Mouse (Mus musculus) hematopoietic stem cell, adult 5-6 weeks (primary cell): Measurements from ENCODE around the gene Zmynd10. TPM values are rescaled to one million over a fixed set of nuclear protein-coding genes. Genes with fewer than 3 reads are reported as not detected.

Source experiments
- ATAC-seq, 2 experiments: fragments of 125-278 bp in 1 of 2; replicated peaks in 1 of 2; 2 replicates each; pipeline ENCODE4 v1.8.0; 2016 to 2017; ENCODE audit warnings: inconsistent platforms in 2 of 2, mild to moderate bottlenecking in 2 of 2, moderate number of reproducible peaks in 2 of 2, low read depth in 1 of 2, moderate TSS enrichment in 1 of 2; ENCODE audit not compliant: low FRiP score in 2 of 2, poor library complexity in 2 of 2, severe bottlenecking in 2 of 2, insufficient read depth in 1 of 2, low TSS enrichment in 1 of 2
- total RNA-seq: library from RNA; stranded (forward); fragments of 172-1452, 232-1000 nt; gene quantifications from 2 replicates; pipeline ENCODE4 v1.2.3, GENCODE M21; 2017

The Zmynd10 gene
- not detected in 2 replicates for total RNA-seq

DNA sequence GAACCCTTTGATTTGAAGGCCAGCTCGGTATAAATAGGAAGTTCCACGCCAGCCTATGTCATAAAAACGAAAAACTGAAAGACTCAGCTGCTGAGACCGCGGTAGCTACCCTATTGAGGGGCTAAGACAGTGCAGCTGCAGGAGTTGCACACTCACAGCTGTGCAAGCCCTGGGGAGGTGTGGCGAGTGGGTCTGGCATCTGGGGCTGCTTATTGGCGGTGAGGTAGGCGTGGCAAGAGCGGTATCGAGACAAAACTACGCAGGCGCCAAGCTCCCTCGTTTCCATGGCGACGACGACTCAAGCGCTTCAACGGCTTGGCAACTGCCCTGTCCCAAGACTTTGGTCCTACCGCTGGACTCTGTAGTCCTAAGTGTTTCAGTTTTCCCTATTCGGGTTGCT is at the start of gene Zmynd10:
TSS of gene Zmynd10 (plus strand) at position 273 of the 400 bp plus-strand sequence.
- ATAC-seq = peak; percentile 52 to 64

DNA sequence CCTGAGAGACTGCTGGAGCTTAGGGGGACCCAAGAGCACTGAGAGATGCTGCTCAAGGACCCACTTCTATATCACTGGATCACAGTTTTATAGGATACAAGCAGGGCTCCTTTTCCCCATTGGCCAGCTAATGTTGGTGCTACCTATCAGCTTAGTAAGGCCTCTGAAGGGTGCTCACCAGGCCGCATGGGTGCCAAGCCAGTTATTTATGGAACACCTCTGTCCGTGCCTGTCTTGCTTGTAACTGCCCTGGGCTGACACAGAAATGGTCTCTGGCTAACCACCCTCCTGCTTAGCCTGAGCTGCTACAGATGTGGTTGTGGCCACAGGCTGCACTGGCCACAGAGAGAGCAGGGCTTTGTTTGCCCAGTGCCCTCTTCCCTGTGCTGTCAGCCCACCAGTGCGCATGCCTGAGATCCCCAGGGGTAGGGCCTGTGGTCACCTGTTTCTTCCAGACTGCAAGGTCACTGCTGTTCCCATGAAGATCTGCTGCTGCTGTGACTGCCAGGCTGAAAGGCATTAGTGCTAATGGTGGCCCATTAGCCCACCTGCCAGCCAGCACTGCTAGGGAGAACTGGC is 46.3 kb upstream of the Zmynd10 start:
- no peak for ATAC-seq

DNA sequence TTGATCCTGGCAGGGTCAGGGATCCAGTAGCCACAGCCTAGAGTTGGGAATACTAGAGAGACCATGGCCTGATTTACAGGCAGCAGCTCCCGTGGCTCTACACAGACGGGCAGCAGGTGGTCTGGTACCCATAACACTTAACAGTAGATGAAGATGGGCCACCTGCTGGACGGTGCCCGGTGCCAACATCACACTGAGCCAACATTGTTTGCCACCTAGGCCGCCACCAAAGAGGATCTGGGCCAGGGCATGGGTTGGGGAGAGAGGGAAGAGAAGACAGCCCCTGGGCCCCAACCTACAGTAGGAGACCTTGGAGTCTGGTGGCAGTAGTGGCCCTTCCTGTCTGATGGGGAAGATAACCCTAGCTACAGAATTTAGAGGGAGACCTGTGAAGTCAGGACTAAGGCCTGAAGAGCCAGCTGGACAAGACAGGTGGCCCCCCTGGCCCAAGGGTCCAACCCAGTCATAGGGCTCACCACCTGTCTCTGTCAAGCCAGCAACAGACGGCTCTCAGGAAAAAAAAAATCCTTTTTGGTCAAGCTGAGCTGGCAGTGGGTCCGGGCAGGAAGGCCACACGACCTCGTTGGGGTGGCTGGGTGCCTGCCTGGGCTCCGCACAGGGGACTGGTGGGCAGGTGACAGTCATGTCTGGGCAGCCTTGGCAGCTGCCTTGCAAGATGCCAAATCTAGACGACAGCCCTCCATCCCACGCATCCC is 44.8 kb upstream of the Zmynd10 start:
- ATAC-seq = no peak

DNA sequence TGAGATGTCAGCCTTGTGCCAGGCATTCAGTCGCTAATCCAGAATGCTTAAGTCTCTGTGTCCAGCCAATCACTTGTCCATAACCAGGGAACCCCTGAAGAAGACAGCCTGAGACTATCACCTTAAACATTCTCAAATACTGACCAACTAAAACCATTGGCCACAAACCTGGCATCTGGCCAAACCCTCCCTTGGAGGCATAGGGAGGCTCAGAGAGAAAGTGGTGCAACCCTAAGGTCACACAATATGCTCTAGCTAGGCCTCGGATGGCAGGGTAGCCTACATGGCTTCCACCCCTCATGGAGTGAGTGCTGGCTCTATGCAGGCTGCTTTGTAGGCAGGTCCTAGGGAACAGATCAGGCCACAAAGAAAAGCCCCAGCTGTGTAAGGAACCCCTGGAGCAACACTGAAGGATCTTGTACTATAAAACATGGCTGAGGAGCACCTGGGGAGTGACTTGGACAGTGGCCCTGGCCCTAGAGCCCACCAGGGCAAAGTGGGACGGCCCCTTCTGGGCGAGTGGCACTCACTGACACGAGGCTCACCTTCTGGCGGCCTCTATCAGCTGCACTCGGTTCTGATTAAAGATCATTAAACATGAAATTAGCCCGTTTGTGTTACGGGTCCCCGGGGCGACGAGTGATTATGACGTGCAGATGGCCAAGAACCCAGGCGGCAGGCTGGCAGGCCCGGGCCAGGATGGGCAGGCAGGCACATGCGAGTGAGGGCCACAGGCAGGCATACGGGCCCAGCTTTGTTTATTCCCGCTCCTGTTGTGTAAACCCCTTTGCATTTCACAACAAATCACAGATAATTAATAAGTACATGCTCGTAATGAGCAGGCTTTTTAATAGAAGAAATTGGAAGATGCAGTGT is 42.2 kb upstream of the Zmynd10 start:
- ATAC-seq = no peak

DNA sequence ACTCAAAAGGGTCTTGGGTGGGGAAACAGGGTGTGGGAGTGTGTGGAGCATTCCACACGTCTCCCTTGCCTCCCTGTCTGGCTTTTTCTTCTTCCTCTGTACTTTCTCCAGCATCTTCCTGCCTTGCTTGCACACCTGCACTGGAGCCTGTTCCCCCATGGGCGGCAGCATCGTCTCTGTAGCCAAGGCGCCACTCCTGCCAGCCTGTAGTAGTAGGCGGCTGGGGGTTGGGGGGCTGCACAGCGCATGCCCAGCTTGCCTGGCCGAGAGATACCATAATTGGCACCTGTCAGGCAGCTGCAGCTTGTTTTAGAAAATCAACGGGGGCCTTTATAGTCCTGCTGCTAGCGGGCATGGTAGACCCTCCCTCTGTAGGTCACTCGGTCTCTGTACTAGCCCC is 38.8 kb upstream of the Zmynd10 start:
- ATAC-seq = no peak

DNA sequence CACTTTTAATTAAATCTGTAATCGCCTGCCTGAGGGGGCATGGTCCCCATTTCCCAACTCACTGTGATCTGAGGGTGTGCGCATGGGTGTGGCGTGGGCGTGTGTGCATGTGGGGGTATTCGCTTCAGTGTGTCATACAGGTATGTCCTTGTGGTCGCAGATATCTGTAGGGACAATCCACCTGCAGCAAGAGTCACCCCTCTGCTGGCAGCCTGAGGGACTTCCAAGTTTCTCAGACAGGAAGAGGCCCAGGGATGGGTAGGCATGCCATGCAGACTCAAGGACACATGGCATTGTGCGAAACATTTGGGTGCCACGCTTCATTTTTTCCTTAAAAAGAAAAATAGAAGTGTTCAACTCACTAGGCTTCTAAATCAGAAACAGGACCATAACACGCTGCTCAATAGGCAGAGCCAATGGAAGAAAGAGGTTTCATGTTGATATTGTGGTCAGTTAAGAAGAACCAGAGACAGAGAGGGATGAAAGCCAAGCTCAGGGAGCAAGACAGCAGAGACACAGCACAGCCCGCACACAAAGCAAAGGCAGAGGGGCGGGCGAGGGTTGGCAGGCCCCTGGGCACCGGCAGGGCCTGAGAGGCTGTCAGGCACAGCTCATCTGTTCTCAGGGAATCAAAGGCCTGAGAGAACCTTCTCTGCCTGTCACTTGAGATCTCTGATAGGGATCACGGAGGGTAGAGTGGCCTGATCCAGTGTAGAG is 36.6 kb upstream of the Zmynd10 start:
- ATAC-seq = no peak

DNA sequence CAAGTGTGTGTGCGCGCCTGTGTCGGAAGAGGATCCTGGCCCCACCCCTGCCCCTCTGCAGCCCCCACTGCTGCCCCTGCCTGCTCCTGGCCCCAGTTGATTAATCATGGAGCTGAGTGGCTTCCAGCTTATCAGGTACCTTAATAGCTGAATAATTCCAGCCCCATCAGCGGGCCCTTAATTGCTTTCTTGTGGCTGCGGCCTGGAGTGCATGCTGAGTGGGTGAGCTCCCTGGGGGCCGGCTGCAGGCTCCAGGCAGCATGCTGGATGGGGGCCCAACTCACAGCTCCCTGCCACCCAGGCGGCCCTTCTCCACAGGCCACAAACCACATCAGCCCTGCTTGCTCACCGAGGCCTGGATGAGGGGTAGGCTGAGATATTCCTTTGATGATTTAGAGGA is 35.7 kb upstream of the Zmynd10 start:
- no peak for ATAC-seq

DNA sequence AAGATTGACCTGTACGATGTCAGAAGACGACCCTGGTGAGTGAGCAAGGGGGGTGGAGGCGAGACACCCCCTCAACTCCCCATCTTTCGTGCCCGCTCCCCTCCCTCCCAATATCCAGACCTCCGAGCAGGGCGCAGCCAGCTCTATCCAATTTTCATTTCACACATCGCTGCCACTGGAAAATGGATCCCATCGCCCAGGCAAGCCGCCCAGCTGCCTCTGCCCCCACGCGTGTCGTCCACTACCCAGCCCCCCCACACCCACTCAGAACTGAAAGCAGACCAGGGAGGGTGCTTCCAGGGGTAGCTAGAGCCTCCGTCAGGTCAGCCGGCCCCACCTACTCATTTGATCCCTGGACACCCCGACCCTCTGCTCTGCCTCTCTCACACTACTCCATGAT is 34.8 kb upstream of the Zmynd10 start:
- ATAC-seq = no peak

DNA sequence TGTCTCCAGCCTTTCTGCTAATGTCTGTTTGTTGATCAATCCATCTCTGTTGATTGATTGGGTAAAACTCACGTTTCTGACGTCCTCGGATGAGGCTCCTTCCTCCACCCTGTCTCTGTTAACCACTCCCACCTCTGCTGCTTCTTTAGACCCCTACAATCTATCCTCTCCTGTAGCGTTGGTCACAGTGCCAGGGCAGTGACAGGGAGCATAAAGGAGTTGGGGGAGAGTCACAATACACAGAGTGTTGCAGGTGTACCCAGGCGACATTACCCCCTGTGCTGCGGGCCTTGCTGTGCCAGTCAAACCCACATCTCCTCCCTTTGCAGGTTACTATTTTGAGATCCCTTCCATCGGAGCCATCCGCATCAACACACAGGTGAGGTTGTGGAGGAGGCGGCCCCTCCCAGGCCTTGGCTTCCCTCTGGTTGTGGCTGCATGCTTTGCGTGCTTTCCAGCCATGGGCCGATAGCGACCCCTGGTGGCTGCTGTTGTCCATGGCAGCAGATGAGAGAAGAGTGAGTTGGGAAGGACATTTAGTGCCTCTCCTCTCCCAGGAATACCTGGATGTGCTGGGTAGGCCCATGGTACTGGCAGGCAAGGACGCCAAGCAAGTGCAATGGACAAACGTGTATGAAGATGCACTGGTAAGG is 32.7 kb upstream of the Zmynd10 start:
- ATAC-seq = peak; percentile 83

DNA sequence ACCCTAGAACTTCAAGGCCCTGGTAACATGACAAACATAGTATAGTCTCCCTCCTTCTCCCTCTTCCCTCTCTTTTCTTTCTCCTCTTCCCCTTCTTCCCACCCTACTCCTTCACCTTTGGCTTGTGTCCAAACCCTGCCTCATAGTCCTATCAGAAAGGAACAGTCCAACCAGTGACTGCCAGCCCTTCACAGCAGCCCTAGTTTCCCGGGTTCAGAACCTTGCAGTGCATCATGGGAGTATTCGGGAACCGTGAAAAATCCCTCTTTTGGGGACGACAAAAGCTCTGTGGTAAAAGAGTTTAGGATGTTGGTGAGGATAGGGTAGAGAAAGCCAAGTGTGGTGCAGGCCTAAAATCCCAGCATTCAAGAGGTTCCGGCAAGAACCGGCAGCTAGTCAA is 26.8 kb upstream of the Zmynd10 start:
- no peak for ATAC-seq

DNA sequence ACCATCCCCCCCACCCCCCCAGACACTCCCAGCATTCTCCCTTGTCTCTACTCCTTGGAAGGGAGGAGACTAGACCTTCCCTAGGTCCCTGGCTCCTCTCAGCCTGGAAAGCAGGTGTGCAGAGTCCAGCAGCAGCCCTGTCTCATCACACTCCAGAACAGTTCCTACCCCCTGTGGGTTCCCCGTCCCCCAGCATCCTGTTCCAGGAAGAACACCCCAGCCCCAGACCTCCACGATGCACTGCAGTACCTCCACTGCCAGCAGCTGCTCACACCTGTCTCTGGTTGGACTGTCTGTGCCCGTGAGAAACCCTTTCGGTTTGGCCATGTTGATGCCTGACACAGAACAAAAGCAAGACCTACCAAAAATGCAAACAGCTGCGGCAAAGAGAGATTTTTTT is 25.9 kb upstream of the Zmynd10 start:
- ATAC-seq = no peak

DNA sequence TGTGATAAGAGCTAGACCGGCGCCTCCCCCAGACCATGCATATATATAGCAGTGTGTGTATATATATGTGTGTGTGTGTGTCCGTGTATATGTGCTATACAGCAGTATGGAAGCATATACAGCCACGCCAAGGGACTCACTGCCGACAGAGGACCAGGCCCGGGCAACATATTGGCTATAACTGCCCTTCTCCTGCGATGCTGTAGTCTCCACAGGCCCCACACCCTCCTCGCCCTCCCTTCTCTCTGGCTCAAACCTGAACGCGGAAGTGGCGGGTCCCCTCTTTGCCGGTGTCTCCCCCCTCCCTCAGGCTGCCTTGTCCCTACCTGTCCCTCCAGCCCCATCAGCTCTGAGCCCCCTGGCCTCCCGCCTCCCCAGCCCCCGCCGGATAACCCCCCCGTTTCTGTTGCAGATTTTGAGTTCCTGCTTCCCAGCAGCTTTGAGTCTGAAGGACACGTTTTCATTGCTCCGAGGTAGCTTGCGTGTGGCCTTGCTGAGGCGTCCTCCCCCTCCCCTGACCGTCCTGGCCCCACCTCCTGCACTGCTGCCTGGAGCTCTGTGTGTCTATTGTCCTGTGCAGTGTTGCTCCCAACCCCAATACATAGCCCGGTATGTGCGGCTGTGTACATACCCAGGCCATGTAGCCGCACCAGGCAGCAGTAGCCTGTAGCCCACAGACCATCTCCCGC is 25.2 kb upstream of the Zmynd10 start:
- ATAC-seq = peak; percentile 19 to 51; a peak in 2 of 4 replicates

DNA sequence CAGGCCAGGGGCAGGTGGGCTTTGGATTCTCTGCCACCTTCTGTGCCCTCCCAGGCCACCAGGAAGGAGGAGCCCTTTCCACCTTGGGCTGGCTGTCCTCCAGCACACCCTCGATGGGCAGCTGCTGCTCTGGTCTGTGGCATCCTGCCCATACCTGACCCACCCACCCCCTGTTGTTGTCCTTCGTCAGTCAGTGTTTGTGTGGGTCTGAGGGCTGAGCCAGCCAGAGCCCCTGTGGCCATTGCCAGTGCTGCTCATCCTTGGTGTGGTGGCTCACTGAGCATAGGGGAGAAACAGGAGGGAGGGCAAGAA is 24.7 kb upstream of the Zmynd10 start:
- ATAC-seq = no peak

DNA sequence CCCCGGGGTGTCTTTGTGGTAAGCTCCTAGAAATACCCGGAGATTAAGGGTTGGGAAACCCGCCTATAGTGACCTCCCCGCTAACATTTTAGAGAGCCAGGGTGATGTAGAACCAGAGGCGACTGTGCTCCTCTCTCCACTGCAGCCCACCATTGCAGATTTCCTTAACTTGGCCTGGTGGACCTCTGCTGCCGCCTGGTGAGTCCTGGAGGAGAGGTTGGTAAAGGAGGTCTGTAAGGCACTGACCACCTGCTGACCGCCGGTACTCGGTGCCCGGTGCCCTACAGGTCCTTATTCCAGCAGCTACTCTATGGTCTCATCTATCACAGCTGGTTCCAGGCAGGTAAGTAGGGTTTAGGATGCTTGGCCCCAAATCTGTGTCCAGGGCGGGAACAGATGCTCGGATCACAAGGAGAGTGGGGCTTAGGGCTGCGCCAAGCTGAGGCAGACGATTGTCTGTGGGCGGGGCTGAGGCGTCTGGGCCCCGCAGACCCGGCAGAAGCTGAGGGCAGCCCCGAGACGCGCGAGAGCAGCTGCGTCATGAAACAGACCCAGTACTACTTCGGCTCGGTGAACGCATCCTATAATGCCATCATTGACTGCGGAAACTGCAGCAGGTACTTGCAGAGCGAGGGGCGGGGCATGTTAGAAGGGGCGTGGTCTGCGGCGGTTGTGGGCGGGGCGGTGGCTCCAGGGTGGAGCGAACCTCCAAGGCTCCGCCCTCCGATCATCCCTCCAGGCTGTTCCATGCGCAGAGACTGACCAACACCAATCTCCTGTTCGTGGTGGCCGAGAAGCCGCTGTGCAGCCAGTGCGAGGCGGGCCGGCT is 20.7 kb upstream of the Zmynd10 start:
- peak; percentile 28 to 61; a peak in 3 of 4 replicates for ATAC-seq

DNA sequence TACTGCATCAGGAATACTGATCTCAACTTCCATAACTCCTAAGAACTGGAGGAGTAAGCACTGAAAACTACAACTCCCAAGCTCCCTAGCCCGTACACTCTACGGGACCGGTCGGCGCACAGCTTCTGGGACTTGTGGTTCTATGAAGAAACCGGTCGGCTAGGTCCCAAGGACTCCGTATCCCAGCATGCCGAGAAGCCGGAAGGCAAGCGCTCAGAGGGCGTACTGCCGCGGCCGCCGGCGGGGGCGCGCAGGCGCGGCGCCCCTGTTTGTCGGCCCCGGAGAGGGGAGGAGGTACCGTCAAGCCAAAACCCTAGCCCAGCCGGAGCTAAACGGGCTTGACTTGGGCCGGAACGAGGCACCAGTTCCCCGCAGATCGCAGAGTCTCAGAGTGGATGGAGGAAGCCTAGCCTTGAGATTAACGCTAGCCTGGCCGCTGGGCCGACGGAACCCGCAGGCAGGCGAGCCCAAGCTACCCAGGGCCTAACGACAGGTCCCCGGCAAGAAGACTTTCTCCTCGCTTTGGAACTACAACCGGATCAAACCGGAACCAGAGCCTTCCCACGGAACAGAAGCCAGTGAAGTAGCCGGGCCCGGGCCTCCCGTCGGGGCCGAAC is 13.2 kb upstream of the Zmynd10 start, which contains the start of gene Tmem115:
TSS of gene Tmem115 (plus strand) at position 155 of the 617 bp plus-strand sequence.
- peak; percentile 92 to 94 for ATAC-seq
